Mouse (Mus musculus) naive thymus-derived CD4-positive, alpha-beta T cell, adult 2 months (primary cell): ENCODE data around the gene Pdcd6.

Source experiments
- DNase-seq: peaks from one replicate; pipeline ENCODE4 v3.0.0-alpha.2; 2011; ENCODE audit warnings: low read depth

The Pdcd6 gene

DNA sequence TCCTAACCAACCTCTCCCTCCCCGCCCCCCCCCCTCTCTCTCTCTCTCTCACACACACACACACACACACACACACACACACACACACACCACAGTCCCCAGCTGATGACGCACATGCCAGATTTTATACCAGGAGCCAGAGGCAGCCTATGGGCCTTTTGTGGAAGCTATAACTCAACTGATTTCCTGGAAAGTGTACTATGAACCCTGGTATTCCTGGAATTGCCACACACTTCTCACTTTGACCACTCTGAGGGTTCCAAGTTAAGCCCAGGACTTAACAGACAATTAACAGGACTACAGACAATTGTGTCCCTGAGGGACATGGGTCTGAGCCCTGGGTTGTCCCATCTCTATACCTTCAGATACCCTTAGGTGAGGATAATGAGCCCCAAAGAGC, 35.1 kb downstream of the Pdcd6 start:
- no peak for DNase-seq

DNA sequence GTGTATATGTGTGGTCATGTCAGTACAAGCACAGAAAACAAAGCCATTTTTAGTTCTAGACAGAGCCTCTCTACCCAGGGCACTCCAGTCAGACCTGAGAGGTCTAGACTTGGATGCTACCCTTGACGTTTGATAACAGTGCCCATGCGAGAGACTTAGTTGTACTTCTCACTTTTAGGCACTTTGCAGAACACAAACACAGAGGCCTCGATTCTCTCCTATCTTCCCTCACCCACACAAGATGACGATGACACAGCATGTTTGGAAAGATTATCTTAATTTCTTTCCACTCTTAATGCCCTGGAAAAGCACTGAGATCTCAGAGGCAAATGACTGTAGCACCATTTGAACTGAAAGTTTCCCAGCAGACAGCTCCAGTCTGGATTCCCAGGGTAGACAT, 41.7 kb downstream of the Pdcd6 start:
- no peak for DNase-seq

DNA sequence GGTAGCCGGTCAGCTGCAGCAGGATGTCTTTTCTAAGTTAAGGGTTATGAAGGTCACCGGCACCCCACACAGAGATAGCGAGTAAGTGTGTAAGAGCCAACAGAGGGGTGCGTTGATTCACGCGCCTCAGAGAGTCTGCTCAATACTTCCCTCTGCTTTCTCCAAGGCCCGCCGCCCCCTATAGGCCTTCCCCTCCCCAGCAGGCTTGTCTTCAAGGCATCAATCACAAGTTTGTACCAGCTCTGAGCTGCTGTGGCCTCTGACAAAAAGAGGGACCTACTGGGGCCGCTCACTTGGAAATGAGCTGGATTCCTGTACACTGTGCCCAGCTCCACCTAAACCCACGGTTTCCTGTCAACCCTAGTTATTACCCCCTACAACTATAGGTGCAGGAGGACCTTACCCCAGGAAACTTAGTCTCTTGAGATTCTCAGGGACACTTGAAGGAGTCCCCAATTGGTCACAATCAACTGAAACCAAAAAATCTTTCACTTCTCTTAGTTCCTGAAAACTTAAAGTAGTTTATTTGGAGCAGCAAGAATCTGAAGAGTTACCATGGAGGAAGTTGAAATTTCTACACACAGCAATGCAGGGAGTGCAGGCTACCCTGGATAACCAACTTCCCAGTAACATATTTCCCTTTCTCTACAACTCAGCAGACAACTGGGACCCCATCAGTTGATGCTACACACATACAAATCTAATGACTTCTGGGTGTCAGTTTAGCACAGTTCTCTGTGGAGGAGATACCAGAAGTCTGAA, 57.0 kb downstream of the Pdcd6 start:
- DNase-seq: peak; percentile 38

DNA sequence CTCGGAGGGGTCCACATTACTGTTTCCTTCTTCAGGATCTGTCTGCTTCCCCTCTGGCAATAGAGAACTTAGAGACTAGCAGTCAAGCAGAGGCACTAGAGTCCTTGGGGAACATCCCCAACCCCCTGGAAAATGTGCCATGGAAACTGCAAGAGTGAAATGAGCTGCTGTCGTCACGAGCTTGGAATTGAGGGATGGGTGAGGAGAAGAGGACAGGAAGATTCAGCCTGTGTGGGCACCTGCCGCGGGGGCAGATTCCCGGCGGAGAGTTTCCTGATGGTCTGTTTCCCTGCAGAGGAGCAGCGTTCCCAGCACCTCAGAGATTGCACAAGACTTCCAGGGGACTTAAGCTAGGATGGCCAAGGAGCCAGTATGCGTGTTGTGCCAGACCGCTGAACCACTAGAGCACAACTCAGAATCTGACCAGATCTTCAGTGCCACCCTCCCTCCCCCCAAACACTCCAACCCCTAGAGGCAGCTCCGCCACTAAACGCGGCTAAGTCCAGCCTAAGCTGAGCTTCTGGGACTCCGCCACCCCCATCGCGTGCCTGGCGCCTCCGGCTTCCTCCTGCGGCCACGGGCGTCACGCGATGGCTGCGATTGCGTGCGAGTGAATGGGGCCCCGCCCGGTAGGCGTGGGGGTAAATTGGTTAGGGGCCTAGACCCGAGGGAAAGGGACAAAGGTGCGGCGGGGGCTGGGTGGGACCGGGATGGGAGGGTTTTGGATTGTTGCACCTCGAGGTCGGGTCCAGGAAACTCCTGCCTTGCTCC, 57.7 kb downstream of the Pdcd6 start:
- DNase-seq: peak; percentile 34
